Mouse (Mus musculus): ENCODE results near the gene Bmyc. TPM values are rescaled to one million over a fixed set of nuclear protein-coding genes. Genes with fewer than 3 reads are reported as not detected.

The Bmyc gene
- total and polyA plus RNA-seq, 3 experiments, result not detected

GRCm38 (mm10) chr2:25686941-25687340, 19.6 kb upstream of the Bmyc start:
- Histone ChIP-seq H3K9me3 (replicated peaks; ENCODE audit: insufficient read depth, low read length) (no peaks in the 10 kb centered on the region), H3K27me3 (ENCODE audit: control insufficient read depth in 1 of 2, insufficient read depth in 2 of 2, low read length in 2 of 2) (no peaks in the 10 kb centered on the region; a peak in 1 of 4 replicates), H3K9ac (ENCODE audit: control insufficient read depth, low read depth, low read length, poor library complexity, severe bottlenecking) (no peak overlapping the region), H3K4me3 (ENCODE audit: control insufficient read depth in 1 of 2, insufficient read depth in 1 of 2, low read depth in 2 of 2, low read length in 2 of 2) (no peak overlapping the region), H3K27ac (ENCODE audit: control insufficient read depth, low read depth, low read length) (no peak overlapping the region), H3K4me1 (ENCODE audit: control insufficient read depth in 1 of 2, insufficient read depth in 2 of 2, low read length in 2 of 2) (no peaks in the 10 kb centered on the region), H3K79me2 (ENCODE audit: control insufficient read depth, insufficient read depth, low read length, poor library complexity) (no peaks in the 10 kb centered on the region), H3K36me3 (ENCODE audit: control insufficient read depth in 1 of 2, insufficient read depth in 2 of 2, low read length in 2 of 2) (no peaks in the 10 kb centered on the region)
- no peak for TF ChIP-seq NRF1 (IDR thresholded peaks at IDR 0.05; ENCODE audit: insufficient read depth, low read depth, low read length, poor library complexity, severe bottlenecking)
- TF ChIP-seq CTCF (IDR thresholded peaks at IDR 0.05 in 2 of 3, conservative IDR thresholded peaks at IDR 0.05 in 1 of 3; ENCODE audit: control insufficient read depth in 1 of 3, insufficient read depth in 1 of 3, low read depth in 2 of 3, low read length in 3 of 3, poor library complexity in 1 of 3, severe bottlenecking in 1 of 3), result peak; percentile 9 to 30 (median 29); a peak in 3 of 6 replicates
- no peak for TF ChIP-seq POLR2A (IDR thresholded peaks at IDR 0.05; ENCODE audit: control insufficient read depth in 1 of 2, insufficient read depth in 1 of 2, low read depth in 1 of 2, low read length in 2 of 2, poor library complexity in 1 of 2)
- no peak for TF ChIP-seq MAFK (IDR thresholded peaks at IDR 0.05; ENCODE audit: borderline replicate concordance, low read depth, low read length)
- TF ChIP-seq CHD2 (IDR thresholded peaks at IDR 0.05; ENCODE audit: low read length), result no peak
- TF ChIP-seq SIN3A (IDR thresholded peaks at IDR 0.05; ENCODE audit: low read length), result no peak
- peak; percentile 6 for DNase-seq (ENCODE audit: low read depth, low spot score)

GRCm38 (mm10) chr2:25694605-25695004, 11.9 kb upstream of the Bmyc start:
- Histone ChIP-seq H3K27me3 (ENCODE audit: control insufficient read depth in 1 of 2, insufficient read depth in 2 of 2, low read length in 2 of 2) (peaks cover 2 to 4% of the 10 kb centered on the region in 2 experiments; a peak in 2 of 4 replicates), H3K36me3 (ENCODE audit: control insufficient read depth in 1 of 2, insufficient read depth in 2 of 2, low read length in 2 of 2) (no peaks in the 10 kb centered on the region), H3K9me3 (replicated peaks; ENCODE audit: insufficient read depth, low read length) (no peaks in the 10 kb centered on the region), H3K4me3 (ENCODE audit: control insufficient read depth in 1 of 2, insufficient read depth in 1 of 2, low read depth in 2 of 2, low read length in 2 of 2) (no peak overlapping the region), H3K9ac (ENCODE audit: control insufficient read depth, low read depth, low read length, poor library complexity, severe bottlenecking) (no peak overlapping the region), H3K27ac (ENCODE audit: control insufficient read depth, low read depth, low read length) (no peak overlapping the region), H3K79me2 (ENCODE audit: control insufficient read depth, insufficient read depth, low read length, poor library complexity) (no peaks in the 10 kb centered on the region), H3K4me1 (ENCODE audit: control insufficient read depth in 1 of 2, insufficient read depth in 2 of 2, low read length in 2 of 2) (no peaks in the 10 kb centered on the region)
- TF ChIP-seq JUND (IDR thresholded peaks at IDR 0.05; ENCODE audit: low read depth, low read length) (no peak), TBP (IDR thresholded peaks at IDR 0.05; ENCODE audit: low read depth, low read length) (no peak), SIN3A (IDR thresholded peaks at IDR 0.05; ENCODE audit: low read length) (no peak), MAZ (IDR thresholded peaks at IDR 0.05; ENCODE audit: low read depth, low read length) (no peak), POLR2AphosphoS5 (IDR thresholded peaks at IDR 0.05; ENCODE audit: borderline replicate concordance, low read depth, low read length) (no peak), ELF1 (IDR thresholded peaks at IDR 0.05; ENCODE audit: low read depth, low read length) (no peak), USF2 (IDR thresholded peaks at IDR 0.05; ENCODE audit: borderline replicate concordance in 1 of 2, insufficient read depth in 1 of 2, low read depth in 1 of 2, low read length in 2 of 2) (no peak), RAD21 (IDR thresholded peaks at IDR 0.05; ENCODE audit: low read depth, low read length) (peak; percentile 35), TAL1 (IDR thresholded peaks at IDR 0.05; ENCODE audit: low read length) (no peak), GATA1 (IDR thresholded peaks at IDR 0.05; ENCODE audit: low read depth, low read length) (no peak), USF1 (IDR thresholded peaks at IDR 0.05; ENCODE audit: low read depth, low read length) (no peak), POLR2AphosphoS2 (IDR thresholded peaks at IDR 0.05; ENCODE audit: low read length) (no peak), HCFC1 (IDR thresholded peaks at IDR 0.05; ENCODE audit: low read depth, low read length) (no peak), SMC3 (IDR thresholded peaks at IDR 0.05; ENCODE audit: low read depth, low read length) (0 out of 2 replicates have a peak, but pooled peaks have one; percentile 13), UBTF (IDR thresholded peaks at IDR 0.05; ENCODE audit: borderline replicate concordance, insufficient read depth, low read depth, low read length) (no peak), TCF12 (IDR thresholded peaks at IDR 0.05; ENCODE audit: low read depth, low read length) (no peak), CHD2 (IDR thresholded peaks at IDR 0.05; ENCODE audit: low read length) (no peak), CTCF (IDR thresholded peaks at IDR 0.05 in 2 of 3, conservative IDR thresholded peaks at IDR 0.05 in 1 of 3; ENCODE audit: control insufficient read depth in 1 of 3, insufficient read depth in 1 of 3, low read depth in 2 of 3, low read length in 3 of 3, poor library complexity in 1 of 3, severe bottlenecking in 1 of 3) (peak; percentile 51 to 93 (median 67); a peak in 5 of 6 replicates)
- DNase-seq (ENCODE audit: low read depth, low spot score), result peak; percentile 59

All from MEL (cell line).